Mouse (Mus musculus) testis, adult 2 months (tissue): Measurements from ENCODE around the gene Plekhs1. TPM values are rescaled to one million over a fixed set of nuclear protein-coding genes. Genes with fewer than 3 reads are reported as not detected.
A peak's percentile ranks its signal among the peaks of the same experiment; 100 is the strongest.

Source experiments
- H3K27ac ChIP-seq: fragments of 200-500 bp; 2 replicates; pipeline ENCODE4 v1.5.1; 2012; ENCODE audit warnings: low read depth, low read length; ENCODE audit not compliant: control insufficient read depth, insufficient read depth
- H3K27me3 ChIP-seq: fragments of 200-500 bp; 2 replicates; pipeline ENCODE4 v1.6.1; 2012; ENCODE audit warnings: mild to moderate bottlenecking, low read length, moderate library complexity; ENCODE audit not compliant: control insufficient read depth, insufficient read depth
- H3K36me3 ChIP-seq: fragments of 200-500 bp; 2 replicates; pipeline ENCODE4 v1.6.1; 2012; ENCODE audit warnings: mild to moderate bottlenecking, low read length; ENCODE audit not compliant: control insufficient read depth, insufficient read depth
- H3K4me1 ChIP-seq: fragments of 200-500 bp; 2 replicates; pipeline ENCODE4 v1.6.1; 2012; ENCODE audit warnings: low read length; ENCODE audit not compliant: control insufficient read depth, insufficient read depth
- H3K4me3 ChIP-seq: fragments of 200-500 bp; 2 replicates; pipeline ENCODE4 v1.5.1; 2012; ENCODE audit warnings: low read depth, mild to moderate bottlenecking, low read length, moderate library complexity, mixed read lengths; ENCODE audit not compliant: control insufficient read depth
- CTCF ChIP-seq: fragments of 200-500 bp; IDR thresholded peaks from 2 replicates; pipeline ENCODE4 v1.5.1; 2012; ENCODE audit warnings: low read depth, mild to moderate bottlenecking, inconsistent platforms, low read length, moderate library complexity; ENCODE audit not compliant: control insufficient read depth, insufficient read depth, insufficient replicate concordance
- POLR2A ChIP-seq: fragments of 200-500 bp; IDR thresholded peaks from 2 replicates; pipeline ENCODE4 v1.6.1; 2012; ENCODE audit warnings: low read depth, mild to moderate bottlenecking, inconsistent platforms, low read length, moderate library complexity; ENCODE audit not compliant: control insufficient read depth
- polyA plus RNA-seq: library from polyadenylated mRNA; depleted of rRNA; stranded (reverse); fragments of >200 nt; gene quantifications from 2 replicates; pipeline ENCODE4 v1.2.3, GENCODE M21; 2012; rRNA removed

Plekhs1 gene
- 0.17 and 0.48 TPM in 2 replicates for polyA plus RNA-seq

GRCm38 (mm10) chr19:56461522-56462101, at the start of gene Plekhs1:
Plekhs1 (plus strand) TSS chr19:56461640.
- TF ChIP-seq CTCF (no peak), POLR2A (no peak)
- Histone ChIP-seq H3K36me3 (no peaks in the 10 kb centered on the region), H3K4me1 (no peaks in the 10 kb centered on the region; the same call in 1 of the 2 replicates), H3K4me3 (no peak within 1 kb of the TSS), H3K27me3 (no peaks in the 10 kb centered on the region), H3K27ac (no peak within 1 kb of the TSS)

- Histone ChIP-seq H3K36me3 (no peaks in the 10 kb centered on the region), H3K4me3 (no peak overlapping the region), H3K27ac (no peak overlapping the region), H3K27me3 (no peaks in the 10 kb centered on the region), H3K4me1 (no peaks in the 10 kb centered on the region)
- TF ChIP-seq POLR2A = no peak
- no peak for TF ChIP-seq CTCF
Measured at GRCm38 (mm10) chr19:56418404-56418803, 43.0 kb upstream of the Plekhs1 start.

GRCm38 (mm10) chr19:56419452-56419851, 42.0 kb upstream of the Plekhs1 start:
- H3K4me1 ChIP-seq = no peaks in the 10 kb centered on the region
- TF ChIP-seq CTCF (no peak), POLR2A (no peak)
- no peak overlapping the region for H3K27ac ChIP-seq
- H3K4me3 ChIP-seq = no peak overlapping the region
- H3K27me3 ChIP-seq = no peaks in the 10 kb centered on the region
- H3K36me3 ChIP-seq = no peaks in the 10 kb centered on the region

GRCm38 (mm10) chr19:56420345-56420744, 41.1 kb upstream of the Plekhs1 start:
- TF ChIP-seq CTCF (no peak), POLR2A (no peak)
- Histone ChIP-seq H3K27me3 (no peaks in the 10 kb centered on the region), H3K4me1 (no peaks in the 10 kb centered on the region), H3K4me3 (no peak overlapping the region), H3K27ac (no peak overlapping the region), H3K36me3 (no peaks in the 10 kb centered on the region)

GRCm38 (mm10) chr19:56422476-56423338, 38.7 kb upstream of the Plekhs1 start:
- Histone ChIP-seq H3K27ac (no peak overlapping the region), H3K4me3 (no peak overlapping the region), H3K27me3 (no peaks in the 10 kb centered on the region), H3K4me1 (no peaks in the 10 kb centered on the region), H3K36me3 (no peaks in the 10 kb centered on the region)
- TF ChIP-seq CTCF = peak; percentile 66; the same call in 1 of the 2 replicates
- no peak for TF ChIP-seq POLR2A

GRCm38 (mm10) chr19:56423370-56423769, 38.1 kb upstream of the Plekhs1 start:
- Histone ChIP-seq H3K27me3 (no peaks in the 10 kb centered on the region), H3K4me1 (no peaks in the 10 kb centered on the region), H3K36me3 (no peaks in the 10 kb centered on the region), H3K4me3 (no peak overlapping the region), H3K27ac (no peak overlapping the region)
- TF ChIP-seq POLR2A = no peak

- TF ChIP-seq CTCF = no peak
- TF ChIP-seq POLR2A = no peak
- Histone ChIP-seq H3K4me1 (no peaks in the 10 kb centered on the region), H3K4me3 (no peak overlapping the region), H3K27me3 (no peaks in the 10 kb centered on the region), H3K27ac (no peak overlapping the region), H3K36me3 (no peaks in the 10 kb centered on the region)
Measured at GRCm38 (mm10) chr19:56424606-56425395, 36.6 kb upstream of the Plekhs1 start.
